Mouse (Mus musculus) kidney, postnatal 0 days (tissue): ENCODE measurements around the gene Vcam1. TPM values are rescaled to one million over a fixed set of nuclear protein-coding genes. Genes with fewer than 3 reads are reported as not detected.

Experiments used
- ATAC-seq: fragments of 200-750 bp; cut with Nextera tagmentation; replicated peaks from 2 replicates; pipeline ENCODE4 v1.8.0; 2017; ENCODE audit warnings: low read depth, moderate number of reproducible peaks, moderate TSS enrichment, moderate library complexity; ENCODE audit not compliant: low FRiP score
- DNase-seq: peaks from one replicate; pipeline ENCODE4 v3.0.0-alpha.2; 2016; ENCODE audit warnings: low spot score
- H3K27ac ChIP-seq: fragments of 300-500 bp; sonication (generic); 2 replicates; pipeline ENCODE4 v1.5.1; 2014; ENCODE audit warnings: mild to moderate bottlenecking
- H3K27me3 ChIP-seq: fragments of 300-500 bp; sonication (generic); 2 replicates; pipeline ENCODE4 v1.6.1; 2014; ENCODE audit warnings: low read length, mixed read lengths; ENCODE audit not compliant: insufficient read depth
- H3K36me3 ChIP-seq: fragments of 300-500 bp; sonication (generic); 2 replicates; pipeline ENCODE4 v1.6.1; 2014; ENCODE audit warnings: low read length, mixed read lengths; ENCODE audit not compliant: insufficient read depth
- H3K4me1 ChIP-seq: fragments of 300-500 bp; sonication (generic); replicated peaks from 2 replicates; pipeline ENCODE4 v1.6.1; 2014; ENCODE audit warnings: antibody characterized with exemption, low read length, mixed read lengths; ENCODE audit not compliant: insufficient read depth
- H3K4me2 ChIP-seq: fragments of 300-500 bp; sonication (generic); 2 replicates; pipeline ENCODE4 v1.6.1; 2014; ENCODE audit warnings: mild to moderate bottlenecking, low read length, moderate library complexity, mixed read lengths
- H3K4me3 ChIP-seq: fragments of 300-500 bp; sonication (generic); replicated peaks from 2 replicates; pipeline ENCODE4 v1.5.1; 2014; ENCODE audit warnings: low read depth, low read length
- H3K9ac ChIP-seq: fragments of 300-500 bp; sonication (generic); 2 replicates; pipeline ENCODE4 v1.6.1; 2014; ENCODE audit warnings: low read depth, low read length
- H3K9me3 ChIP-seq: fragments of 300-500 bp; sonication (generic); replicated peaks from 2 replicates; pipeline ENCODE4 v1.6.1; 2016; ENCODE audit warnings: low read length, inconsistent platforms, mixed read lengths
- CTCF ChIP-seq: IDR thresholded peaks from 2 replicates; pipeline ENCODE4 v1.5.1; 2016; ENCODE audit warnings: antibody characterized with exemption, low read depth, mild to moderate bottlenecking, moderate library complexity
- WGBS: fragments of 180-500 bp; shearing (Covaris S2); extraction: QIAGEN DNeasy Blood & Tissue Kit; methylation state at CpG from one replicate; pipeline ENCODE4 v1.1.7; 2014; 5-methylcytosine and 5-hydroxymethylcytosine counted together
- polyA plus RNA-seq: library from polyadenylated mRNA; unstranded; fragments of >200 nt; fragmentation: Nextera tagmentation; extraction: Ambion mirVana; gene quantifications from 2 replicates; pipeline ENCODE4 v1.2.1, GENCODE M21; 2015

The Vcam1 gene
- polyA plus RNA-seq, 1 experiment from 2014 or later = 22.3 TPM

DNA sequence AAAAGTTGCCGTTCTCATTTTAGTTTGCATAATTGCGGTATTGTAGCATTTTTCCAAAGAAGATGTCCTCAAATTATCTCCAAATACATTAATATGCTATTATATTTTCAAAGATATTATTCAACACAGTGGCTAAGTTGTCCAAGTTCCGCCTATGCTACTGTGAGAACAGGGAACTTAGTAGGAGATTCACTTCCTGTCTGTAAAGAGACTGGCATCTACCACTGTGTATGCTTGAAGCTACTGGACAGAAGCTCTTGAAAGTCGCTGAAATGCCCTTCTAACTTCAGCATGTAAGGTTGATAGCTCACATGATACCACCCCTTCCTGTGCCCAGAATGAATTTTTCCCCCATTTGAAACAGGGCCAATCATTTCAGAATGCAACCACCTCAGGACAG, 6.8 kb downstream of the Vcam1 start:
- no peak overlapping the region for H3K27ac ChIP-seq
- H3K27me3 ChIP-seq = no peaks in the 10 kb centered on the region
- H3K9ac ChIP-seq = no peak overlapping the region
- H3K4me1 ChIP-seq = peaks cover 3% of the 10 kb centered on the region; the same call in 1 of the 2 replicates
- no peak for ATAC-seq
- H3K9me3 ChIP-seq = no peaks in the 10 kb centered on the region
- DNase-seq = no peak
- no peak overlapping the region for H3K4me2 ChIP-seq
- no peak for TF ChIP-seq CTCF
- WGBS = 85% methylated on average over 4 of the region's 4 CpGs
- no peaks in the 10 kb centered on the region for H3K36me3 ChIP-seq
- H3K4me3 ChIP-seq = no peak overlapping the region

DNA sequence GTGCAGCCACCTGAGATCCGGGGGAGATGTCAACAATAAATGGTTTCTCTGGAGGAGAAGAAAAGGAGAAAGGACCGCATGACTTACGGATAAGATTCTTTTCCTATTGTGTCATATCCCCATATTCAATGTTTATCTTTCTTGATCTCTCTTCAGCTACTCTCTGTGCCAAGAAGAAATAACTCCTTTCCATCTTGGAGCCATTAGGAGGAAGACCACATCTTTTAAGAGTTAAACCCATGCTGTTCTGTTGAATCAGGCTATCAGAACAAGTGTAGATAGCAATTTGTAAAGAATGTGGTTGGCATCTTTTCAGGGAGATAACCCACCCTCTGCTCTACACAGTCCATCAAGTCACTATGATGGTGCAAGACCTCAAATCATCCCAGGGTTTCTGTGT, 8.5 kb downstream of the Vcam1 start:
- DNase-seq = no peak
- Histone ChIP-seq H3K4me3 (no peak overlapping the region), H3K36me3 (no peaks in the 10 kb centered on the region), H3K4me1 (no peaks in the 10 kb centered on the region), H3K27ac (no peak overlapping the region), H3K27me3 (no peaks in the 10 kb centered on the region), H3K9me3 (no peaks in the 10 kb centered on the region), H3K9ac (no peak overlapping the region), H3K4me2 (no peak overlapping the region)
- 76% methylated on average over 3 of the region's 3 CpGs for WGBS
- TF ChIP-seq CTCF = no peak
- no peak for ATAC-seq

DNA sequence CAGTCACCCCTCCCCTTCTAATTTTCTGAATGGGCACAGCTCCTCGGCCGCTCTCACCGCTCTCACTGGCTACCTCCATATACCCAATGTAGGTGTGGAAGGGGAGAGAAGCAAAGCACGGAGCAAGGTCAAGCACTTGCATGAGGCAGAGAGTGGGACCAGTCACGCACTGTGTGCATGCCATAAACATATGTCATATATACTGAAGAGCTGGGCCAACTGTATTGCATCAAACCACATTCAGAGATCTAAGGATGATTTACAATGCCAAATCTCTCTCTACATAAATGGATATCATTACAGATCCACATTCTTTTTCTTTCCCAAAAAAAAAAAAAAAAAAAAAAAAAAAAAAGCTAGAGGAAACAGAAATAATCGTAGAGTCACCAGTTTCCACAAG, 9.1 kb downstream of the Vcam1 start:
- ATAC-seq (no peak), DNase-seq (no peak)
- no peak for TF ChIP-seq CTCF
- no peak overlapping the region for H3K4me2 ChIP-seq
- WGBS = 88% methylated on average over 6 of the region's 6 CpGs
- H3K9ac ChIP-seq = no peak overlapping the region
- no peaks in the 10 kb centered on the region for H3K36me3 ChIP-seq
- H3K4me3 ChIP-seq = no peak overlapping the region
- no peaks in the 10 kb centered on the region for H3K9me3 ChIP-seq
- no peaks in the 10 kb centered on the region for H3K27me3 ChIP-seq
- no peak overlapping the region for H3K27ac ChIP-seq
- no peaks in the 10 kb centered on the region for H3K4me1 ChIP-seq

- Histone ChIP-seq H3K4me3 (no peak overlapping the region), H3K36me3 (no peaks in the 10 kb centered on the region), H3K4me1 (no peaks in the 10 kb centered on the region), H3K27ac (no peak overlapping the region), H3K9ac (no peak overlapping the region), H3K9me3 (no peaks in the 10 kb centered on the region), H3K27me3 (no peaks in the 10 kb centered on the region), H3K4me2 (no peak overlapping the region)
- no peak for ATAC-seq
- TF ChIP-seq CTCF = no peak
- WGBS = 67% methylated on average over 7 of the region's 7 CpGs
- no peak for DNase-seq
These were observed 10.3 kb downstream of the Vcam1 start for GRCm38 (mm10) chr3:116119162-116119561.

DNA sequence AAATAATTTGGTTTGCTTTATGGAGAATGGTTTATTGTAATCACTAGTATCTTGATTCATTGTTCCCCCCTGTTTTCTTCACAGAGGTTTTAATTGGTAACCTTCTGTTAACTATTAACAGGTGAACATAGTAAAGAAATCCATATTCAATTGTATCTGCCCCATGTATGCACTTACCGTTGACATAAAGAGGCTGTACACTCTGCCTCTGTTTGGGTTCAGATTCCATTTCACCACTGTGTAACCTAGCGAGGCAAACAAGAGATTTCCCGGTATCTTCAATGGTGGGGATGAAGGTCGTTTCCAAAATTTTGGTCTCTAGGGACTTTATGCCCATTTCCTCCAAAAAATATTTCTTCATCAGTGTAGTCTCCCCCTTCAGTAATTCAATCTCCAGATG, 12.4 kb downstream of the Vcam1 start:
- Histone ChIP-seq H3K9me3 (no peaks in the 10 kb centered on the region), H3K27ac (no peak overlapping the region), H3K4me3 (no peak overlapping the region), H3K9ac (no peak overlapping the region), H3K4me1 (0 out of 2 replicates have a peak, but pooled peaks cover 5% of the 10 kb centered on the region), H3K36me3 (no peaks in the 10 kb centered on the region), H3K4me2 (no peak overlapping the region), H3K27me3 (no peaks in the 10 kb centered on the region)
- TF ChIP-seq CTCF = no peak
- ATAC-seq (no peak), DNase-seq (no peak)
- 86% methylated on average over 4 of the region's 4 CpGs for WGBS

GRCm38 (mm10) chr3:116114249-116115188, 15.0 kb downstream of the Vcam1 start:
- peak; percentile 76 for DNase-seq
- no peaks in the 10 kb centered on the region for H3K27me3 ChIP-seq
- H3K9ac ChIP-seq = no peak overlapping the region
- 0 out of 2 replicates have a peak, but pooled peaks cover 5% of the 10 kb centered on the region for H3K4me1 ChIP-seq
- TF ChIP-seq CTCF = no peak
- no peak for ATAC-seq
- peak overlapping the region; percentile 23 for H3K4me2 ChIP-seq
- WGBS = 51% methylated on average over 12 of the region's 12 CpGs
- H3K4me3 ChIP-seq = no peak overlapping the region
- no peaks in the 10 kb centered on the region for H3K9me3 ChIP-seq
- H3K36me3 ChIP-seq = no peaks in the 10 kb centered on the region
- H3K27ac ChIP-seq = 0 out of 2 replicates have a peak overlapping the region, but pooled peaks have one; percentile 40
